Mouse (Mus musculus) spleen, adult 18-20 months (tissue): ENCODE results near the gene Thsd4.

Source experiments
- DNase-seq, 2 experiments: peaks; one replicate each; pipeline ENCODE4 v3.0.0; 2022; ENCODE audit warnings: mixed read lengths in 2 of 2

Thsd4 gene

GRCm38 (mm10) chr9:59930248-59930647 lies 591.6 kb downstream of the Thsd4 start:
- no peak for DNase-seq
